Mouse (Mus musculus): ENCODE measurements around the gene Tjp1. TPM values are rescaled to one million over a fixed set of nuclear protein-coding genes. Genes with fewer than 3 reads are reported as not detected.

The Tjp1 gene
- polyA plus RNA-seq, 1 experiment from 2014 or later = 42.0 TPM

- WGBS = 49% methylated on average over 11 of the region's 11 CpGs
- H3K9me3 ChIP-seq (ENCODE audit: low read length) = no peaks in the 10 kb centered on the region
- H3K9ac ChIP-seq (replicated peaks; ENCODE audit: low read depth) = no peak overlapping the region
- no peak overlapping the region for H3K4me2 ChIP-seq (replicated peaks; ENCODE audit: low read depth, low read length)
- peaks cover 5% of the 10 kb centered on the region; the same call in 1 of the 2 replicates for H3K4me1 ChIP-seq (ENCODE audit: insufficient read depth, low read depth, low read length)
- H3K4me3 ChIP-seq (ENCODE audit: low read depth, low read length) = no peak overlapping the region
- no peak overlapping the region for H3K27ac ChIP-seq (ENCODE audit: low read length)
- H3K27me3 ChIP-seq (replicated peaks; ENCODE audit: insufficient read depth, low read length) = no peaks in the 10 kb centered on the region
- DNase-seq (ENCODE audit: low spot score) = no peak
- H3K36me3 ChIP-seq (ENCODE audit: insufficient read depth, low read length) = no peaks in the 10 kb centered on the region
- ATAC-seq = no peak
- TF ChIP-seq EP300 (IDR thresholded peaks at IDR 0.05) (no peak), CTCF (IDR thresholded peaks at IDR 0.05) (no peak)
Observed at GRCm38 (mm10) chr7:65466137-65466536, 61.4 kb downstream of the Tjp1 start.

DNA sequence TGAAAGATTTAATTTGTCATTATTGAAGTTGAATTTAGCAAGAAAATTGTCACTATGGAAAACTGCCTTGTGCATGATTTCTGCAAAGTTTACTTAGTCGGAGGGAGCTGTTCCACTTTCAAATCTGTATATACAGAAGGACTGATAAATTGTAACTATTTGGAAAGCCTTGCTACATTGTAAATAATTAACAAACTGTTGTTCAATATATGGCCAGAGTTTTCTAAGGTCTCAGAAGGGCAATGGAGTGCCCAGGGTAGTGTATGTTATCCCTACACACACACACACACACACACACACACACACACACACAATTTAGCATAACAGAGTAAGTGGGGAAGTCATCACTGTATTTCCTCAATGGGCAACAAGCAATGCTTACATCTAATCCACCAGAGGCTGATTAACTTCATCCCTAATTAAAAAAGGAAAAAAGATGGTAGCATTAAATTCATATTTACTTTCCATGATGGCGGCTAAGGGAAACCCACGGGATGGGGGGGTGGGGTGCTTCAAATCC, 63.0 kb downstream of the Tjp1 start:
- TF ChIP-seq CTCF (IDR thresholded peaks at IDR 0.05) (no peak), EP300 (IDR thresholded peaks at IDR 0.05) (no peak)
- Histone ChIP-seq H3K9me3 (ENCODE audit: low read length) (no peaks in the 10 kb centered on the region), H3K9ac (replicated peaks; ENCODE audit: low read depth) (no peak overlapping the region), H3K4me1 (ENCODE audit: insufficient read depth, low read depth, low read length) (peaks cover 11% of the 10 kb centered on the region; the same call in 1 of the 2 replicates), H3K36me3 (ENCODE audit: insufficient read depth, low read length) (no peaks in the 10 kb centered on the region), H3K27me3 (replicated peaks; ENCODE audit: insufficient read depth, low read length) (no peaks in the 10 kb centered on the region), H3K4me2 (replicated peaks; ENCODE audit: low read depth, low read length) (no peak overlapping the region), H3K4me3 (ENCODE audit: low read depth, low read length) (no peak overlapping the region), H3K27ac (ENCODE audit: low read length) (no peak overlapping the region)
- ATAC-seq (no peak), DNase-seq (ENCODE audit: low spot score) (no peak)
- WGBS = 69% methylated on average over 3 of the region's 3 CpGs

- ATAC-seq (no peak), DNase-seq (ENCODE audit: low spot score) (no peak)
- Histone ChIP-seq H3K4me3 (ENCODE audit: low read depth, low read length) (no peak overlapping the region), H3K36me3 (ENCODE audit: insufficient read depth, low read length) (no peaks in the 10 kb centered on the region), H3K27me3 (replicated peaks; ENCODE audit: insufficient read depth, low read length) (no peaks in the 10 kb centered on the region), H3K4me2 (replicated peaks; ENCODE audit: low read depth, low read length) (no peak overlapping the region), H3K27ac (ENCODE audit: low read length) (no peak overlapping the region), H3K9me3 (ENCODE audit: low read length) (no peaks in the 10 kb centered on the region), H3K4me1 (ENCODE audit: insufficient read depth, low read depth, low read length) (peaks cover 10% of the 10 kb centered on the region; the same call in 1 of the 2 replicates), H3K9ac (replicated peaks; ENCODE audit: low read depth) (no peak overlapping the region)
- no peak for TF ChIP-seq CTCF (IDR thresholded peaks at IDR 0.05)
- TF ChIP-seq EP300 (IDR thresholded peaks at IDR 0.05) = no peak
- 83% methylated on average over 4 of the region's 4 CpGs for WGBS
Observed at GRCm38 (mm10) chr7:65463438-65463837, 64.1 kb downstream of the Tjp1 start.

DNA sequence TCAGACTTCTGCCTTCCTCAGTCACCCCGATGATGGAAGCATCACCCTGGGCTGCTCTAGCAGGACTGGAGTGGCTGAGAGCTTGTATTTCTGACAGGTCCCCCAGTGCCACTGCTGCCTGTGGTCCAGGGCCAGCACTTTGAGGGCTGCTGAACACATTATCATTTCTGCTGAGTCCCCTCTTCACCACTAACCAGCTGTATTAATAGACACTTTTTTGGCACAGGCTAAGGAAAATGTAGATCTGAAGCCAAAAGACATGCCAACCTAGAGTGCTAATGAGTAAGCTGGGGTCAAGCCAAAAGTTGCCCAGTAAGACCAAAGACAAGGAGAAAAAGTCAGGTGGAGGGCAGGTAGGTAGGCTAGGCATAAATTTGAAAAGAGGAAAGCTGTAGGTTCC, 66.2 kb downstream of the Tjp1 start:
- peak; percentile 20 for DNase-seq (ENCODE audit: low spot score)
- Histone ChIP-seq H3K9ac (replicated peaks; ENCODE audit: low read depth) (no peak overlapping the region), H3K4me1 (ENCODE audit: insufficient read depth, low read depth, low read length) (peaks cover 10% of the 10 kb centered on the region; the same call in 1 of the 2 replicates), H3K4me3 (ENCODE audit: low read depth, low read length) (no peak overlapping the region), H3K9me3 (ENCODE audit: low read length) (no peaks in the 10 kb centered on the region), H3K36me3 (ENCODE audit: insufficient read depth, low read length) (no peaks in the 10 kb centered on the region), H3K4me2 (replicated peaks; ENCODE audit: low read depth, low read length) (no peak overlapping the region), H3K27me3 (replicated peaks; ENCODE audit: insufficient read depth, low read length) (no peaks in the 10 kb centered on the region), H3K27ac (ENCODE audit: low read length) (peak overlapping the region; percentile 5; the same call in 1 of the 2 replicates)
- 64% methylated on average over 1 of the region's 1 CpGs for WGBS
- peak; percentile 31; the same call in 1 of the 2 replicates for TF ChIP-seq EP300 (IDR thresholded peaks at IDR 0.05)
- TF ChIP-seq CTCF (IDR thresholded peaks at IDR 0.05) = no peak
- no peak for ATAC-seq

DNA sequence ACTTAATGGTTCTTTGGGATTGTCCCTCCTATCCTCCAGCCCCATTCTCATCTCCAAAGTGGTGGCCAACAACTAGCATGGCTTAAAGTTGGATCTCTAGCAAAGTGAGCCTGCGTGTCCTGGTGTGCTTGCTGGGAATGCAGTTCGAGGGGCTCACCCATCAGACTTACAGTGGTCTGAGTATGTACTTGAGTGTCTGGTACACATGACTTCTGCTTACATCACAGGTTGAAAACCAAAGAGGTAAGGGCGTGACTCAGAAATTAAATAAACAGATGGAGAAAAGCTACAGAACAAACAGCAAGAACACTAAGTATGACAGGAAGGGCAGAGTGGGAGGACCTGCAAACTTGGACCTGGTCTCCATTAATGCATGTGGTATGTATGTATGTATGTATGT, 67.4 kb downstream of the Tjp1 start:
- Histone ChIP-seq H3K27ac (ENCODE audit: low read length) (0 out of 2 replicates have a peak overlapping the region, but pooled peaks have one; percentile 5), H3K4me2 (replicated peaks; ENCODE audit: low read depth, low read length) (no peak overlapping the region), H3K27me3 (replicated peaks; ENCODE audit: insufficient read depth, low read length) (no peaks in the 10 kb centered on the region), H3K36me3 (ENCODE audit: insufficient read depth, low read length) (no peaks in the 10 kb centered on the region), H3K9me3 (ENCODE audit: low read length) (no peaks in the 10 kb centered on the region), H3K4me1 (ENCODE audit: insufficient read depth, low read depth, low read length) (peaks cover 10% of the 10 kb centered on the region; the same call in 1 of the 2 replicates), H3K4me3 (ENCODE audit: low read depth, low read length) (no peak overlapping the region), H3K9ac (replicated peaks; ENCODE audit: low read depth) (no peak overlapping the region)
- WGBS = 51% methylated on average over 3 of the region's 3 CpGs
- TF ChIP-seq CTCF (IDR thresholded peaks at IDR 0.05) (no peak), EP300 (IDR thresholded peaks at IDR 0.05) (peak; percentile 99)
- ATAC-seq (peak; percentile 89), DNase-seq (ENCODE audit: low spot score) (peak; percentile 80)

- no peaks in the 10 kb centered on the region for H3K36me3 ChIP-seq (ENCODE audit: insufficient read depth, low read length)
- 8% methylated on average over 2 of the region's 2 CpGs for WGBS
- DNase-seq (ENCODE audit: low spot score) (peak; percentile 95), ATAC-seq (peak; percentile 82)
- H3K27me3 ChIP-seq (replicated peaks; ENCODE audit: insufficient read depth, low read length) = no peaks in the 10 kb centered on the region
- no peak overlapping the region for H3K9ac ChIP-seq (replicated peaks; ENCODE audit: low read depth)
- TF ChIP-seq CTCF (IDR thresholded peaks at IDR 0.05) (no peak), EP300 (IDR thresholded peaks at IDR 0.05) (peak; percentile 98)
- H3K27ac ChIP-seq (ENCODE audit: low read length) = peak overlapping the region; percentile 67
- H3K9me3 ChIP-seq (ENCODE audit: low read length) = no peaks in the 10 kb centered on the region
- H3K4me2 ChIP-seq (replicated peaks; ENCODE audit: low read depth, low read length) = no peak overlapping the region
- H3K4me3 ChIP-seq (ENCODE audit: low read depth, low read length) = no peak overlapping the region
- peaks cover 10% of the 10 kb centered on the region; the same call in 1 of the 2 replicates for H3K4me1 ChIP-seq (ENCODE audit: insufficient read depth, low read depth, low read length)
Observed at GRCm38 (mm10) chr7:65456031-65456430, 71.5 kb downstream of the Tjp1 start.
